Mouse (Mus musculus): ENCODE results near the gene Plxna1. TPM values are rescaled to one million over a fixed set of nuclear protein-coding genes. Genes with fewer than 3 reads are reported as not detected.

The Plxna1 gene
- polyA plus RNA-seq, 1 experiment from 2014 or later: 19.9 TPM

- 37% methylated on average over 6 of the region's 6 CpGs for WGBS
- no peaks in the 10 kb centered on the region for H3K27me3 ChIP-seq (replicated peaks)
- H3K4me2 ChIP-seq: no peak overlapping the region
- no peak overlapping the region for H3K9ac ChIP-seq
- ATAC-seq (ENCODE audit: insufficient read depth, low FRiP score, low read depth): peak; percentile 53; the same call in 1 of the 2 replicates
- no peaks in the 10 kb centered on the region for H3K36me3 ChIP-seq
- H3K9me3 ChIP-seq: no peaks in the 10 kb centered on the region
- no peaks in the 10 kb centered on the region for H3K4me1 ChIP-seq
- no peak overlapping the region for H3K4me3 ChIP-seq (replicated peaks)
- H3K27ac ChIP-seq: no peak overlapping the region
Observed at GRCm38 (mm10) chr6:89286700-89287428, 75.6 kb downstream of the Plxna1 start.

- Histone ChIP-seq H3K36me3 (no peaks in the 10 kb centered on the region), H3K4me3 (replicated peaks) (no peak overlapping the region), H3K4me2 (no peak overlapping the region), H3K4me1 (no peaks in the 10 kb centered on the region), H3K9ac (no peak overlapping the region), H3K27ac (no peak overlapping the region), H3K9me3 (no peaks in the 10 kb centered on the region), H3K27me3 (replicated peaks) (no peaks in the 10 kb centered on the region)
- ATAC-seq (ENCODE audit: insufficient read depth, low FRiP score, low read depth): no peak
- WGBS: 70% methylated on average over 3 of the region's 3 CpGs
Observed at GRCm38 (mm10) chr6:89286286-89286655, 76.1 kb downstream of the Plxna1 start.

GRCm38 (mm10) chr6:89285561-89286285 is 76.7 kb downstream of the Plxna1 start:
- Histone ChIP-seq H3K4me1 (no peaks in the 10 kb centered on the region), H3K27ac (no peak overlapping the region), H3K4me3 (replicated peaks) (no peak overlapping the region), H3K9ac (no peak overlapping the region), H3K27me3 (replicated peaks) (no peaks in the 10 kb centered on the region), H3K9me3 (no peaks in the 10 kb centered on the region), H3K4me2 (no peak overlapping the region), H3K36me3 (no peaks in the 10 kb centered on the region)
- 55% methylated on average over 9 of the region's 9 CpGs for WGBS
- no peak for ATAC-seq (ENCODE audit: insufficient read depth, low FRiP score, low read depth)

- ATAC-seq (ENCODE audit: insufficient read depth, low FRiP score, low read depth): no peak
- Histone ChIP-seq H3K36me3 (no peaks in the 10 kb centered on the region), H3K4me2 (no peak overlapping the region), H3K27ac (no peak overlapping the region), H3K27me3 (replicated peaks) (no peaks in the 10 kb centered on the region), H3K4me3 (replicated peaks) (no peak overlapping the region), H3K4me1 (no peaks in the 10 kb centered on the region), H3K9me3 (no peaks in the 10 kb centered on the region), H3K9ac (no peak overlapping the region)
Observed at GRCm38 (mm10) chr6:89285116-89285515, 77.3 kb downstream of the Plxna1 start.

GRCm38 (mm10) chr6:89283095-89283494 is 79.3 kb downstream of the Plxna1 start:
- no peak overlapping the region for H3K4me2 ChIP-seq
- 92% methylated on average over 4 of the region's 4 CpGs for WGBS
- H3K27me3 ChIP-seq (replicated peaks): no peaks in the 10 kb centered on the region
- no peaks in the 10 kb centered on the region for H3K36me3 ChIP-seq
- no peak overlapping the region for H3K27ac ChIP-seq
- no peak for ATAC-seq (ENCODE audit: insufficient read depth, low FRiP score, low read depth)
- H3K9me3 ChIP-seq: no peaks in the 10 kb centered on the region
- H3K4me3 ChIP-seq (replicated peaks): no peak overlapping the region
- no peaks in the 10 kb centered on the region for H3K4me1 ChIP-seq
- no peak overlapping the region for H3K9ac ChIP-seq

- no peaks in the 10 kb centered on the region for H3K4me1 ChIP-seq
- 28% methylated on average over 5 of the region's 5 CpGs for WGBS
- no peak overlapping the region for H3K9ac ChIP-seq
- no peak overlapping the region for H3K4me3 ChIP-seq (replicated peaks)
- H3K4me2 ChIP-seq: no peak overlapping the region
- H3K27me3 ChIP-seq (replicated peaks): no peaks in the 10 kb centered on the region
- no peak for ATAC-seq (ENCODE audit: insufficient read depth, low FRiP score, low read depth)
- H3K9me3 ChIP-seq: no peaks in the 10 kb centered on the region
- no peak overlapping the region for H3K27ac ChIP-seq
- no peaks in the 10 kb centered on the region for H3K36me3 ChIP-seq
Observed at GRCm38 (mm10) chr6:89282626-89283025, 79.8 kb downstream of the Plxna1 start.

GRCm38 (mm10) chr6:89281492-89282332 is 80.7 kb downstream of the Plxna1 start:
- ATAC-seq (ENCODE audit: insufficient read depth, low FRiP score, low read depth): no peak; the same call in 1 of the 2 replicates
- H3K27ac ChIP-seq: no peak overlapping the region
- WGBS: 21% methylated on average over 16 of the region's 16 CpGs

GRCm38 (mm10) chr6:89280555-89280954 is 81.9 kb downstream of the Plxna1 start:
- no peaks in the 10 kb centered on the region for H3K4me1 ChIP-seq
- H3K27ac ChIP-seq: no peak overlapping the region
- no peaks in the 10 kb centered on the region for H3K27me3 ChIP-seq (replicated peaks)
- no peak overlapping the region for H3K9ac ChIP-seq
- H3K4me2 ChIP-seq: no peak overlapping the region
- no peaks in the 10 kb centered on the region for H3K36me3 ChIP-seq
- 82% methylated on average over 4 of the region's 4 CpGs for WGBS
- ATAC-seq (ENCODE audit: insufficient read depth, low FRiP score, low read depth): no peak
- H3K9me3 ChIP-seq: no peaks in the 10 kb centered on the region
- H3K4me3 ChIP-seq (replicated peaks): no peak overlapping the region

More at GRCm38 (mm10) chr6:89281492-89282332, 80.7 kb downstream of the Plxna1 start:
- no peak overlapping the region for H3K4me3 ChIP-seq (replicated peaks)
- H3K9me3 ChIP-seq: no peaks in the 10 kb centered on the region
- no peaks in the 10 kb centered on the region for H3K36me3 ChIP-seq
- no peak overlapping the region for H3K9ac ChIP-seq
- H3K4me1 ChIP-seq: no peaks in the 10 kb centered on the region
- H3K27me3 ChIP-seq (replicated peaks): no peaks in the 10 kb centered on the region
- no peak overlapping the region for H3K4me2 ChIP-seq

- H3K9ac ChIP-seq: no peak overlapping the region
- no peaks in the 10 kb centered on the region for H3K4me1 ChIP-seq
- ATAC-seq (ENCODE audit: insufficient read depth, low FRiP score, low read depth): no peak
- no peak overlapping the region for H3K4me2 ChIP-seq
- no peaks in the 10 kb centered on the region for H3K27me3 ChIP-seq (replicated peaks)
- no peaks in the 10 kb centered on the region for H3K9me3 ChIP-seq
- no peak overlapping the region for H3K27ac ChIP-seq
- H3K4me3 ChIP-seq (replicated peaks): no peak overlapping the region
- H3K36me3 ChIP-seq: no peaks in the 10 kb centered on the region
- WGBS: 58% methylated on average over 10 of the region's 10 CpGs
Observed at GRCm38 (mm10) chr6:89271731-89272475, 90.5 kb downstream of the Plxna1 start.

- H3K27me3 ChIP-seq (replicated peaks): no peaks in the 10 kb centered on the region
- no peak overlapping the region for H3K4me3 ChIP-seq (replicated peaks)
- H3K9ac ChIP-seq: no peak overlapping the region
- H3K27ac ChIP-seq: no peak overlapping the region
- no peaks in the 10 kb centered on the region for H3K36me3 ChIP-seq
- no peaks in the 10 kb centered on the region for H3K4me1 ChIP-seq
- ATAC-seq (ENCODE audit: insufficient read depth, low FRiP score, low read depth): no peak
- H3K9me3 ChIP-seq: no peaks in the 10 kb centered on the region
- H3K4me2 ChIP-seq: no peak overlapping the region
- WGBS: 74% methylated on average over 5 of the region's 5 CpGs
Observed at GRCm38 (mm10) chr6:89267181-89267580, 95.2 kb downstream of the Plxna1 start.
